In the genomic region with DNA sequence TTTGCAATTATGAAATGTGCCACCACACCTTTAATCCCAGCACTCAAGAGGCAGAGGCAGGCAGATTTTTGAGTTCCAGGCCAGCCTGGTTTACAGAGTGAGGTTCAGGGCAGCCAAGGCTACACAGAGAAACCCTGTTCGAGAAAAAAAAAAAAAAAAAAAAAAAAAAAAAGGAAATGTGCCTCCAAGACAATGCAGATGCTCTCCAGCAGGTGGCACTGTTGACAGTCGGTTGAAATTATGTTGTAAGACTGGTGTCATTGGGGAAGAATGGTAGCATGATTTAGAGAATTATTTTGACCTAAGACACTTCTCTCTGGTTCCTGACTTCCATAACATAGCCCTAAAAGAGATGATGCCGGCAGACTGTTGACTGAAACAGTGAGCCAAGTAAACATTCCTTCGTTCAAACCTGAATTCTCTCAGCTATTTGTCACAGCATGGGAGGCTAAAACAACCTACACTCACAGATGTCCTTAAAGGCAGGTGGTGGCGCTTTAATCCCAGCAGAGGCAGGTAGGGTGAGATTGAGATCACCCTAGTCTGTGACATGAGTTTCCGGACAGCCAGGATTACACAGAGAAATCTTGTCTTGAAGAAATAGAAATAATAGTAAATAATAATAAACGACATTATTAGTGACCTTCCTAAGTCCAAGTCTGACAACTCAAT, we compare ENCODE assay signal across 7 mouse cellular contexts.
DNase-seq lines count a peak whose midpoint lies in the region; ATAC-seq and TF ChIP-seq lines count a peak whose summit lies in the region.

No protein-coding gene starts in this region.

- in situ Hi-C loops in ES-E14 (cut with MboI; ENCODE audit: low sequenced_read_pairs in 2 of 2, unreplicated experiment in 2 of 2): loop anchor here in 1 of 2 experiments (10.0 kb wide), 1 partner anchor 140 kb away; no protein-coding TSS in a partner anchor

- H3K27ac ChIP-seq in kidney, embryonic 16.5 days (ENCODE audit: low read length): no peak overlapping the region
- no peak overlapping the region for H3K27ac ChIP-seq in ES-E14 (ENCODE audit: insufficient read depth, low read depth, low read length, poor library complexity, severe bottlenecking)
- no peak overlapping the region for H3K27ac ChIP-seq in embryonic facial prominence, embryonic 14.5 days (replicated peaks; ENCODE audit: low read depth, low read length)
- no peak overlapping the region for H3K27ac ChIP-seq in limb, embryonic 11.5 days (replicated peaks; ENCODE audit: low read depth, low read length)

- H3K9me3 ChIP-seq in kidney, embryonic 16.5 days (ENCODE audit: low read length): no peaks in the 10 kb centered on the region
- no peaks in the 10 kb centered on the region for H3K9me3 ChIP-seq in ES-E14 (ENCODE audit: control insufficient read depth, insufficient read depth, low read depth, low read length)
- H3K9me3 ChIP-seq in embryonic facial prominence, embryonic 14.5 days (ENCODE audit: control insufficient read depth, low read length): no peaks in the 10 kb centered on the region
- no peaks in the 10 kb centered on the region for H3K9me3 ChIP-seq in limb, embryonic 11.5 days (ENCODE audit: control insufficient read depth, low read length)

- no peak overlapping the region for H3K4me3 ChIP-seq in kidney, embryonic 16.5 days (ENCODE audit: low read length)
- no peak overlapping the region for H3K4me3 ChIP-seq in ES-E14 (ENCODE audit: insufficient read depth in 1 of 2, low read depth in 1 of 2, low read length in 2 of 2, poor library complexity in 1 of 2, severe bottlenecking in 1 of 2)
- H3K4me3 ChIP-seq in embryonic facial prominence, embryonic 14.5 days (ENCODE audit: low read depth, low read length): no peak overlapping the region
- no peak overlapping the region for H3K4me3 ChIP-seq in limb, embryonic 11.5 days (ENCODE audit: low read depth, low read length)

- no peaks in the 10 kb centered on the region for H3K4me1 ChIP-seq in kidney, embryonic 16.5 days (ENCODE audit: insufficient read depth, low read length)
- H3K4me1 ChIP-seq in ES-E14 (ENCODE audit: control insufficient read depth in 2 of 2, insufficient read depth in 2 of 2, low read length in 2 of 2, poor library complexity in 1 of 2): no peaks in the 10 kb centered on the region
- H3K4me1 ChIP-seq in embryonic facial prominence, embryonic 14.5 days (ENCODE audit: control insufficient read depth, insufficient read depth, low read length): no peaks in the 10 kb centered on the region
- H3K4me1 ChIP-seq in limb, embryonic 11.5 days (ENCODE audit: control insufficient read depth, insufficient read depth, low read length): no peaks in the 10 kb centered on the region

- no peak overlapping the region for H3K4me2 ChIP-seq in kidney, embryonic 16.5 days (replicated peaks; ENCODE audit: low read depth, low read length)
- H3K4me2 ChIP-seq in embryonic facial prominence, embryonic 14.5 days (ENCODE audit: low read depth, low read length): no peak overlapping the region
- no peak overlapping the region for H3K4me2 ChIP-seq in limb, embryonic 11.5 days (ENCODE audit: low read depth, severe bottlenecking)

- ATAC-seq in kidney, embryonic 16.5 days (ENCODE audit: low FRiP score, low TSS enrichment): no peak
- ATAC-seq in embryonic facial prominence, embryonic 14.5 days (ENCODE audit: low read depth): no peak
- no peak for ATAC-seq in limb, embryonic 11.5 days (ENCODE audit: insufficient number of reproducible peaks, low FRiP score, low TSS enrichment, low read depth)

- WGBS in kidney, embryonic 16.5 days: 39% methylated on average over 7 of the region's 7 CpGs
- 43% methylated on average over 7 of the region's 7 CpGs for WGBS in embryonic facial prominence, embryonic 14.5 days
- 43% methylated on average over 7 of the region's 7 CpGs for WGBS in limb, embryonic 11.5 days

- H3K36me3 ChIP-seq in kidney, embryonic 16.5 days (ENCODE audit: insufficient read depth, low read length): no peaks in the 10 kb centered on the region
- H3K36me3 ChIP-seq in ES-E14 (ENCODE audit: control insufficient read depth, insufficient read depth, low read length, poor library complexity, severe bottlenecking): no peaks in the 10 kb centered on the region
- no peaks in the 10 kb centered on the region for H3K36me3 ChIP-seq in embryonic facial prominence, embryonic 14.5 days (ENCODE audit: control insufficient read depth, insufficient read depth, low read length)
- no peaks in the 10 kb centered on the region for H3K36me3 ChIP-seq in limb, embryonic 11.5 days (ENCODE audit: control insufficient read depth, insufficient read depth, low read length)
- H3K36me3 ChIP-seq in splenic B cell, adult 2 months (ENCODE audit: control insufficient read depth, insufficient read depth, low read length, poor library complexity, severe bottlenecking): no peaks in the 10 kb centered on the region

- peak; percentile 41 for DNase-seq in kidney, adult 9 months
- DNase-seq in ES-E14 (ENCODE audit: low read depth, low spot score) (peak; percentile 53), adipocyte (ENCODE audit: low spot score) (peak; percentile 40)
- DNase-seq in embryonic facial prominence, embryonic 14.5 days (ENCODE audit: low spot score): peak; percentile 36
- DNase-seq in limb, embryonic 11.5 days (ENCODE audit: low spot score): peak; percentile 77
- DNase-seq in splenic B cell, adult 2 months (ENCODE audit: low read depth, low spot score): peak; percentile 4

- no peaks in the 10 kb centered on the region for H3K27me3 ChIP-seq in kidney, embryonic 16.5 days (ENCODE audit: insufficient read depth, low read length)
- H3K27me3 ChIP-seq in embryonic facial prominence, embryonic 14.5 days (replicated peaks; ENCODE audit: control insufficient read depth, insufficient read depth, low read length): no peaks in the 10 kb centered on the region
- H3K27me3 ChIP-seq in limb, embryonic 11.5 days (ENCODE audit: control insufficient read depth, insufficient read depth, low read length): no peaks in the 10 kb centered on the region
- H3K27me3 ChIP-seq in splenic B cell, adult 2 months (ENCODE audit: control insufficient read depth, insufficient read depth, low read length, poor library complexity, severe bottlenecking): no peaks in the 10 kb centered on the region

- H3K9ac ChIP-seq in kidney, embryonic 16.5 days (replicated peaks; ENCODE audit: low read length): no peak overlapping the region
- no peak overlapping the region for H3K9ac ChIP-seq in ES-E14 (ENCODE audit: insufficient read depth, low read depth, low read length, poor library complexity, severe bottlenecking)
- no peak overlapping the region for H3K9ac ChIP-seq in embryonic facial prominence, embryonic 14.5 days (ENCODE audit: low read depth, low read length)
- H3K9ac ChIP-seq in limb, embryonic 11.5 days (ENCODE audit: low read length): no peak overlapping the region

TF ChIP-seq in ES-E14, 5 proteins besides CTCF, POLR2A, EP300 and RAD21:
- TF ChIP-seq CHD2 (IDR thresholded peaks at IDR 0.05; ENCODE audit: low read depth, low read length) (no peak), MAFK (IDR thresholded peaks at IDR 0.05; ENCODE audit: insufficient read depth, low read depth, low read length) (peak; percentile 30; the same call in 1 of the 2 replicates), ZC3H11A (IDR thresholded peaks at IDR 0.05; ENCODE audit: borderline replicate concordance, low read depth, low read length) (peak; percentile 65), ZNF384 (IDR thresholded peaks at IDR 0.05; ENCODE audit: low read depth, low read length) (peak; percentile 99), HCFC1 (IDR thresholded peaks at IDR 0.05; ENCODE audit: borderline replicate concordance, insufficient read depth, low read length) (no peak)

Comparison
In these comparisons a context has a peak if more than half of its experiments do, and no peak if none do; other contexts are left out.
1. DNase-seq: peak in every context shown above with its lines; median percentile 77 in limb, embryonic 11.5 days; 53 in ES-E14; 41 in kidney, adult 9 months; 40 in adipocyte; 36 in embryonic facial prominence, embryonic 14.5 days; 4 in splenic B cell, adult 2 months.